Mouse (Mus musculus): ENCODE results near the gene Cwc22.

Cwc22 gene

GRCm38 (mm10) chr2:77925187-77925924 lies 20.8 kb downstream of the Cwc22 start:
- DNase-seq (ENCODE audit: low spot score) = no peak

- no peak for DNase-seq (ENCODE audit: low spot score)
Observed at GRCm38 (mm10) chr2:77924003-77924402, 22.2 kb downstream of the Cwc22 start.

- no peak for DNase-seq (ENCODE audit: low spot score)
Observed at GRCm38 (mm10) chr2:77923182-77923581, 23.0 kb downstream of the Cwc22 start.

GRCm38 (mm10) chr2:77921307-77921706 lies 24.9 kb downstream of the Cwc22 start:
- DNase-seq (ENCODE audit: low spot score) = no peak

GRCm38 (mm10) chr2:77920621-77921020 lies 25.6 kb downstream of the Cwc22 start:
- DNase-seq (ENCODE audit: low spot score) = no peak

GRCm38 (mm10) chr2:77918474-77918873 lies 27.7 kb downstream of the Cwc22 start:
- no peak for DNase-seq (ENCODE audit: low spot score)

- DNase-seq (ENCODE audit: low spot score) = no peak
Observed at GRCm38 (mm10) chr2:77918006-77918405, 28.2 kb downstream of the Cwc22 start.

GRCm38 (mm10) chr2:77917360-77917734 lies 28.8 kb downstream of the Cwc22 start:
- no peak for DNase-seq (ENCODE audit: low spot score)

- no peak for DNase-seq (ENCODE audit: low spot score)
Observed at GRCm38 (mm10) chr2:77916586-77917359, 29.4 kb downstream of the Cwc22 start.

- DNase-seq (ENCODE audit: low spot score) = no peak
Observed at GRCm38 (mm10) chr2:77915187-77915586, 31.0 kb downstream of the Cwc22 start.

GRCm38 (mm10) chr2:77913628-77914027 lies 32.5 kb downstream of the Cwc22 start:
- no peak for DNase-seq (ENCODE audit: low spot score)

- DNase-seq (ENCODE audit: low spot score) = no peak
Observed at GRCm38 (mm10) chr2:77912197-77912596, 34.0 kb downstream of the Cwc22 start.

- DNase-seq (ENCODE audit: low spot score) = no peak
Observed at GRCm38 (mm10) chr2:77911452-77911851, 34.7 kb downstream of the Cwc22 start.

GRCm38 (mm10) chr2:77910216-77910615 lies 36.0 kb downstream of the Cwc22 start:
- no peak for DNase-seq (ENCODE audit: low spot score)

GRCm38 (mm10) chr2:77907164-77907563 lies 39.0 kb downstream of the Cwc22 start:
- no peak for DNase-seq (ENCODE audit: low spot score)

- no peak for DNase-seq (ENCODE audit: low spot score)
Observed at GRCm38 (mm10) chr2:77905023-77905422, 41.2 kb downstream of the Cwc22 start.

GRCm38 (mm10) chr2:77904495-77904894 lies 41.7 kb downstream of the Cwc22 start:
- no peak for DNase-seq (ENCODE audit: low spot score)

GRCm38 (mm10) chr2:77903979-77904378 lies 42.2 kb downstream of the Cwc22 start:
- no peak for DNase-seq (ENCODE audit: low spot score)

- DNase-seq (ENCODE audit: low spot score) = no peak
Observed at GRCm38 (mm10) chr2:77903098-77903497, 43.1 kb downstream of the Cwc22 start.

- no peak for DNase-seq (ENCODE audit: low spot score)
Observed at GRCm38 (mm10) chr2:77901269-77901668, 44.9 kb downstream of the Cwc22 start.

GRCm38 (mm10) chr2:77900741-77901140 lies 45.4 kb downstream of the Cwc22 start:
- no peak for DNase-seq (ENCODE audit: low spot score)

GRCm38 (mm10) chr2:77900111-77900510 lies 46.1 kb downstream of the Cwc22 start:
- no peak for DNase-seq (ENCODE audit: low spot score)

GRCm38 (mm10) chr2:77898436-77898835 lies 47.7 kb downstream of the Cwc22 start:
- DNase-seq (ENCODE audit: low spot score) = no peak

GRCm38 (mm10) chr2:77897988-77898387 lies 48.2 kb downstream of the Cwc22 start:
- DNase-seq (ENCODE audit: low spot score) = no peak
